Mouse (Mus musculus) forebrain, embryonic 11.5 days (tissue): ENCODE measurements around the gene Nrxn2. TPM values are rescaled to one million over a fixed set of nuclear protein-coding genes. Genes with fewer than 3 reads are reported as not detected.

Source experiments
- ATAC-seq: fragments of 200-750 bp; cut with Nextera tagmentation; replicated peaks from 2 replicates; pipeline ENCODE4 v1.8.0; 2017; ENCODE audit warnings: moderate TSS enrichment; ENCODE audit not compliant: low FRiP score
- DNase-seq: peaks from one replicate; pipeline ENCODE4 v3.0.0-alpha.2; 2017; ENCODE audit warnings: low spot score
- H3K27ac ChIP-seq: fragments of 300-500 bp; sonication (generic); 2 replicates; pipeline ENCODE4 v1.5.1; 2014; ENCODE audit warnings: low read depth, low read length
- H3K27me3 ChIP-seq: fragments of 300-500 bp; sonication (generic); 2 replicates; pipeline ENCODE4 v1.6.1; 2014; ENCODE audit warnings: mild to moderate bottlenecking, low read length, mixed read lengths; ENCODE audit not compliant: control insufficient read depth, insufficient read depth
- H3K36me3 ChIP-seq: fragments of 300-500 bp; sonication (generic); 2 replicates; pipeline ENCODE4 v1.6.1; 2014; ENCODE audit warnings: mild to moderate bottlenecking, low read length, moderate library complexity, mixed read lengths; ENCODE audit not compliant: control insufficient read depth, insufficient read depth
- H3K4me1 ChIP-seq: fragments of 300-500 bp; sonication (generic); replicated peaks from 2 replicates; pipeline ENCODE4 v1.6.1; 2014; ENCODE audit warnings: low read length, mixed read lengths; ENCODE audit not compliant: control insufficient read depth, insufficient read depth
- H3K4me2 ChIP-seq: fragments of 300-500 bp; sonication (generic); 2 replicates; pipeline ENCODE4 v1.6.1; 2014; ENCODE audit warnings: low read depth, mild to moderate bottlenecking, low read length, moderate library complexity, mixed read lengths; ENCODE audit not compliant: severe bottlenecking
- H3K4me3 ChIP-seq: fragments of 300-500 bp; sonication (generic); 2 replicates; pipeline ENCODE4 v1.5.1; 2014; ENCODE audit warnings: low read depth, low read length
- H3K9ac ChIP-seq: fragments of 300-500 bp; sonication (generic); 2 replicates; pipeline ENCODE4 v1.6.1; 2014; ENCODE audit warnings: low read length
- H3K9me3 ChIP-seq: fragments of 300-500 bp; sonication (generic); 2 replicates; pipeline ENCODE4 v1.6.1; 2016; ENCODE audit warnings: low read length, mixed read lengths; ENCODE audit not compliant: control insufficient read depth
- WGBS: fragments of 180-500 bp; shearing (Covaris S2); extraction: QIAGEN DNeasy Blood & Tissue Kit; methylation state at CpG from one replicate; pipeline ENCODE4 v1.1.7; 2014; 5-methylcytosine and 5-hydroxymethylcytosine counted together
- polyA plus RNA-seq: library from polyadenylated mRNA; unstranded; fragments of >200 nt; fragmentation: Nextera tagmentation; extraction: Ambion mirVana; gene quantifications from 2 replicates; pipeline ENCODE4 v1.2.1, GENCODE M21; 2014

The Nrxn2 gene
- polyA plus RNA-seq, 1 experiment from 2014 or later, result 8.1 TPM

- Histone ChIP-seq H3K36me3 (no peaks in the 10 kb centered on the region), H3K4me3 (no peak overlapping the region; the same call in 1 of the 2 replicates), H3K27ac (no peak overlapping the region), H3K4me2 (peak overlapping the region; percentile 94), H3K4me1 (peaks cover 32% of the 10 kb centered on the region; the same call in 1 of the 2 replicates), H3K27me3 (peaks cover 2% of the 10 kb centered on the region; the same call in 1 of the 2 replicates), H3K9ac (peak overlapping the region; percentile 80), H3K9me3 (no peaks in the 10 kb centered on the region)
- peak; percentile 40 for ATAC-seq
- peak; percentile 71 for DNase-seq
- 3% methylated on average over 12 of the region's 13 CpGs for WGBS
These were observed 114.1 kb downstream of the Nrxn2 start for GRCm38 (mm10) chr19:6532656-6533055.

DNA sequence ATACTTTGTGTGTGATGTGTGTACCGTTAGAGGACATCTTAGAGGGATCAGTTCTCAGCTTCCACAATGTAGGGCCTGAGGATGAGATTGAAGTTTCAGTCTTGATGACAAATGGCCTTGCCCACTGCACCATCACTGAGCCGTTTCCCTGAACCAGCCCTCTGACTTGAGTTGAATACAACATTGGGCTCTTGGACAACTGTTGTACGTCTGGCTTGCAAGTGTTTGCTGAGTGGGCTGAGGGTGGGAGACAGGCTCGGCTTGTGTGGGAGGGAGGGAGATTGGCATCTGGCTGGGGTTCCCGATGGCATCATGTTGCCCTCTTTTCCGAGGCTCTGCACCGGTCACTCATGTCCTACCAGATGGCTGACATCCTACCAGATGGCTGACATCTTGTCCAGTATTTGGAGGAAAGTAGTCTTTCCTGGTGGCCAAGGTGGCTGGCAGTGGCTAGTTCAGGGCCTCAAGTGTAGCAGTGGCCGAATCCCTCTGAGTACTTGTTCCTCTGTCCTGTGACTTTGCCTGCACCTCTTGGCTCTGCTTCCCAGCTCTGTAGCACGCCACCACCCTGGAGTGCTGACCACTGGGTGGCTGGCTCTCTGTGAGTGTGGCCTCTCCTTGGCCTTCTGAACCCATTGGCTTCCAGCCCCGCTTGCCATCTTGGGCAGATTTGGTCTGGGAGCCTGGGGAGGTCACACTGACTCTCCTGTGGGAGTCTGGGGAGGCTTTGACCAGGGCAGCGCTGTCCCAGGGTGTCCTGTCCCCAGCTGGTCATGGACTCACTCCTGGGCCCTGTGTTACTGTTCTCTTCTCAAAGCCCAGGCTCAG lies 115.0 kb downstream of the Nrxn2 start:
- Histone ChIP-seq H3K4me1 (peaks cover 32% of the 10 kb centered on the region; the same call in 1 of the 2 replicates), H3K9me3 (no peaks in the 10 kb centered on the region), H3K27me3 (peaks cover 2% of the 10 kb centered on the region; the same call in 1 of the 2 replicates), H3K36me3 (no peaks in the 10 kb centered on the region), H3K9ac (peak overlapping the region; percentile 80; the same call in 1 of the 2 replicates), H3K4me3 (no peak overlapping the region), H3K4me2 (no peak overlapping the region), H3K27ac (no peak overlapping the region)
- no peak for ATAC-seq
- 76% methylated on average over 11 of the region's 11 CpGs for WGBS
- DNase-seq, result no peak

- peaks cover 31% of the 10 kb centered on the region; the same call in 1 of the 2 replicates for H3K4me1 ChIP-seq
- WGBS, result 36% methylated on average over 5 of the region's 5 CpGs
- H3K4me3 ChIP-seq, result no peak overlapping the region
- DNase-seq (no peak), ATAC-seq (no peak)
- no peak overlapping the region for H3K27ac ChIP-seq
- no peak overlapping the region; the same call in 1 of the 2 replicates for H3K9ac ChIP-seq
- H3K27me3 ChIP-seq, result peaks cover 2% of the 10 kb centered on the region; the same call in 1 of the 2 replicates
- no peaks in the 10 kb centered on the region for H3K36me3 ChIP-seq
- no peak overlapping the region for H3K4me2 ChIP-seq
- no peaks in the 10 kb centered on the region for H3K9me3 ChIP-seq
These were observed 115.5 kb downstream of the Nrxn2 start for GRCm38 (mm10) chr19:6534118-6534415.

GRCm38 (mm10) chr19:6536201-6536600 lies 117.7 kb downstream of the Nrxn2 start:
- H3K27ac ChIP-seq, result no peak overlapping the region
- no peaks in the 10 kb centered on the region for H3K36me3 ChIP-seq
- 90% methylated on average over 3 of the region's 3 CpGs for WGBS
- no peak for ATAC-seq
- no peak overlapping the region for H3K4me3 ChIP-seq
- no peaks in the 10 kb centered on the region for H3K9me3 ChIP-seq
- H3K4me2 ChIP-seq, result no peak overlapping the region
- peaks cover 19% of the 10 kb centered on the region; the same call in 1 of the 2 replicates for H3K4me1 ChIP-seq
- H3K27me3 ChIP-seq, result peaks cover 2% of the 10 kb centered on the region; the same call in 1 of the 2 replicates
- no peak overlapping the region for H3K9ac ChIP-seq
- DNase-seq, result no peak

- H3K4me3 ChIP-seq, result no peak overlapping the region
- 68% methylated on average over 6 of the region's 6 CpGs for WGBS
- no peak overlapping the region for H3K9ac ChIP-seq
- peaks cover 16% of the 10 kb centered on the region; the same call in 1 of the 2 replicates for H3K4me1 ChIP-seq
- DNase-seq (no peak), ATAC-seq (no peak)
- peaks cover 2% of the 10 kb centered on the region; the same call in 1 of the 2 replicates for H3K27me3 ChIP-seq
- no peak overlapping the region for H3K27ac ChIP-seq
- H3K36me3 ChIP-seq, result no peaks in the 10 kb centered on the region
- no peak overlapping the region for H3K4me2 ChIP-seq
- H3K9me3 ChIP-seq, result no peaks in the 10 kb centered on the region
These were observed 118.2 kb downstream of the Nrxn2 start for GRCm38 (mm10) chr19:6536696-6537095.

- Histone ChIP-seq H3K9ac (no peak overlapping the region), H3K4me1 (peaks cover 11% of the 10 kb centered on the region; the same call in 1 of the 2 replicates), H3K36me3 (no peaks in the 10 kb centered on the region), H3K4me2 (no peak overlapping the region), H3K27me3 (no peaks in the 10 kb centered on the region), H3K4me3 (no peak overlapping the region), H3K9me3 (no peaks in the 10 kb centered on the region), H3K27ac (no peak overlapping the region)
- DNase-seq (no peak), ATAC-seq (no peak)
- WGBS, result 78% methylated on average over 8 of the region's 8 CpGs
These were observed 119.0 kb downstream of the Nrxn2 start for GRCm38 (mm10) chr19:6537526-6537925.

- DNase-seq (no peak), ATAC-seq (no peak)
- Histone ChIP-seq H3K27me3 (no peaks in the 10 kb centered on the region), H3K36me3 (no peaks in the 10 kb centered on the region), H3K9me3 (no peaks in the 10 kb centered on the region), H3K4me1 (peaks cover 4% of the 10 kb centered on the region; the same call in 1 of the 2 replicates), H3K27ac (no peak overlapping the region), H3K4me3 (no peak overlapping the region), H3K9ac (no peak overlapping the region), H3K4me2 (no peak overlapping the region)
- 85% methylated on average over 6 of the region's 6 CpGs for WGBS
These were observed 120.0 kb downstream of the Nrxn2 start for GRCm38 (mm10) chr19:6538546-6538945.

DNA sequence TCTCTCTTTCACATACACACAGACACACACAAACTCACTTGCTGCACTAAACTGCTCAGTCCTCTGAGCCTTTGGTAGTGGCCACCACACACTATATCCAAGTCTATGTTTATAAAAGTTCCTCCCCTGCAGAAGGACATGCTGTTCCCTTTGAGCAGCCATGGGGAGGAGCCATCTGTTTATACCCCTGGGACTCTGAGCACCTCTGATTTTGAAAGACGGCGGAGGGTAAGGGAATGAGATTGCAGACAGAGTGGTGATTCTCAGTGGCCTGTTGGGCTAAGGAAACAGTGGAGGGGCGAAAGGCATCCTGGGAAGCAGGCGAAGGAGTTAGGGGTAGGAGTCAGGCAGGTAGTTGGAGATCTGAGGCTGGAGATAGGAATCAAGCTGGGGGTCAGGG lies 121.1 kb downstream of the Nrxn2 start:
- Histone ChIP-seq H3K27ac (no peak overlapping the region), H3K27me3 (no peaks in the 10 kb centered on the region), H3K4me1 (no peaks in the 10 kb centered on the region), H3K4me3 (no peak overlapping the region), H3K9me3 (no peaks in the 10 kb centered on the region), H3K9ac (no peak overlapping the region), H3K36me3 (no peaks in the 10 kb centered on the region), H3K4me2 (no peak overlapping the region)
- ATAC-seq (no peak), DNase-seq (no peak)
- 91% methylated on average over 4 of the region's 4 CpGs for WGBS

GRCm38 (mm10) chr19:6540191-6540590 lies 121.7 kb downstream of the Nrxn2 start:
- Histone ChIP-seq H3K9me3 (no peaks in the 10 kb centered on the region), H3K27ac (no peak overlapping the region), H3K27me3 (no peaks in the 10 kb centered on the region), H3K36me3 (no peaks in the 10 kb centered on the region), H3K9ac (no peak overlapping the region), H3K4me2 (no peak overlapping the region), H3K4me1 (no peaks in the 10 kb centered on the region), H3K4me3 (no peak overlapping the region)
- DNase-seq (no peak), ATAC-seq (no peak)
- WGBS, result 78% methylated on average over 6 of the region's 6 CpGs
